Mouse (Mus musculus) gastrocnemius, postnatal 36 days (tissue): ENCODE results near the gene Zfp715. TPM values are rescaled to one million over a fixed set of nuclear protein-coding genes. Genes with fewer than 3 reads are reported as not detected.
A peak's percentile ranks its signal among the peaks of the same experiment; 100 is the strongest.
"Not testable (repeated sequence)": the region's sequence is repeated elsewhere in the genome, so short reads cannot be mapped to it uniquely, and the experiment has no call there.

Source experiments
- DNase-seq, 2 experiments: peaks; one replicate each; pipeline ENCODE4 v3.0.0; 2022
- intact Hi-C: fragments of 180-260 bp; cut with DNase I; formaldehyde crosslinking; loops from one replicate; pipeline ENCODE4 v1.15.1; 2025
- total RNA-seq, 2 experiments: library from RNA; stranded (reverse); gene quantifications; 2 replicates each; pipeline ENCODE4 v1.2.3; 2021

Zfp715 gene
- total RNA-seq, 2 experiments from 2014 or later, result 6.8 to 8.4 TPM

- DNase-seq, result no peak
Observed at GRCm38 (mm10) chr7:43309069-43309468, 4.0 kb downstream of the Zfp715 start.

DNA sequence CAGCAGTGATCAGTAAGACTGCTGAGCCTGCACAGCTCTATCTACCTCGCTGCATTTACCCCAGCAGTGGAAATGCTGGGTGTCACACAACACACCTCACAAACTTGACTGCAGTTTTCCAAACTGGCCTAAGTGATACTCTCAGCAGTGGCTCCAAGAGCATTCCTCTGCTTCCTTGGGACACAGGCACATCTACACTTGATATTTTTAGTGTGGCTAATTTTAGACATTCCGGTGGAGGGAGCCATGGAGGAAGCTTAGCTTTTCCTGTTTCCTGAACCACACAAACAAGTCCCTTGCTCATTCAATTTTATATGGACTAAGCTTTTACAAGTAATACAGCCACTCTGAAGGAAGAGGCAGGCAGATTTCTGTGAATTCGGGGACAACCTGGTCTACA, 7.9 kb downstream of the Zfp715 start:
- no peak for DNase-seq
- intact Hi-C loops, result loop anchor here (10.0 kb wide), 1 partner anchor 140 kb away; the partner anchor contains the start of genes Cldnd2, Etfb and Gm45233

More at GRCm38 (mm10) chr7:43309069-43309468, 4.0 kb downstream of the Zfp715 start:
- intact Hi-C loops, result loop anchor here (10.0 kb wide), 1 partner anchor 136 kb away; the partner anchor contains the start of genes Cldnd2, Etfb and Gm45233

- intact Hi-C loops, result no loop called here
- no peak for DNase-seq
Observed at GRCm38 (mm10) chr7:43291524-43291923, 21.6 kb downstream of the Zfp715 start.

GRCm38 (mm10) chr7:43282859-43283595, 30.1 kb downstream of the Zfp715 start:
- intact Hi-C loops, result loop anchor here (1.0 to 2.0 kb wide), 2 partner anchors 50 to 96 kb away; no protein-coding TSS in a partner anchor

GRCm38 (mm10) chr7:43282459-43282858, 30.6 kb downstream of the Zfp715 start:
- intact Hi-C loops, result loop anchor here (2.0 kb wide), 1 partner anchor 96 kb away; no protein-coding TSS in a partner anchor
- DNase-seq, result no peak

More at GRCm38 (mm10) chr7:43282859-43283595, 30.1 kb downstream of the Zfp715 start:
- peak; percentile 59 to 80 for DNase-seq

- intact Hi-C loops, result no loop called here
- no peak for DNase-seq
Observed at GRCm38 (mm10) chr7:43277401-43277800, 35.7 kb downstream of the Zfp715 start.

DNA sequence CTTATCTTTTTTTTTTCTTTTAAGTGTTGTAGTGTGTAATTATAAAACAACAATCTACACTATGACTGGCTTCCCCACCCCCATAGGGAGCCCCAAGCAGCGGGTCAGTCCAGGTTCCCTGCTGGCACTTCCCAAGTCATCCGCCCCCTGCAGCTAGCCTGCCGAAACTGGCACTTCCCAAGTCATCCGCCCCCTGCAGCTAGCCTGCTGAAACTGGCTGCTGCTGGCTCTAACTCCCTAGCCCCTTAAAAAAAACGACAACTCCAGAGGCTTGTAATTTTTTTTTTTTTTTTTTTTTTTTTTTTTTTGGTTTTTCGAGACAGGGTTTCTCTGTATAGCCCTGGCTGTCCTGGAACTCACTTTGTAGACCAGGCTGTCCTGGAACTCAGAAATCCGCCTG, 36.9 kb downstream of the Zfp715 start:
- intact Hi-C loops, DNase-seq: not testable (repeated sequence)

DNA sequence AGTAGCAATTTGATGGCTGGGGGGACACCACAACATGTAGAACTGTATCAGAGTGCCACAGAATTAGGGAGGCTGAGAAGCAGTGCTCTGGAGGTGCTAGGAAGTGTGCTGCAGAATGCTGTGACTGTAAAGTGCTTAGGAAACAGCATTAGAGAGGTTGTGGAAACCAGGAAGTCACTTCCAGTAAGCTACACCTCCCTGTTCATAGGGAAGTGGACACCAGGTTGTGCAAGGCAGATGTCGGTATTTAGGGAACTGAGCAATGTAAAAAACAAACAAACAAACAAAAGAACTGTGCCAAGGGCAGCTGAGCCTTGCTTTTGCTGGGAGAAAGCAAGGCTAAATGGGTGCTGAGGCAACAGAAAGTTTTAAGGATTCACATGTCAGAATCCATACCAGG, 39.6 kb downstream of the Zfp715 start:
- no peak for DNase-seq
- intact Hi-C loops, result no loop called here

- intact Hi-C loops, DNase-seq: not testable (repeated sequence)
Observed at GRCm38 (mm10) chr7:43267359-43267758, 45.7 kb downstream of the Zfp715 start.

- no peak for DNase-seq
- intact Hi-C loops, result no loop called here
Observed at GRCm38 (mm10) chr7:43253540-43253939, 59.6 kb downstream of the Zfp715 start.

DNA sequence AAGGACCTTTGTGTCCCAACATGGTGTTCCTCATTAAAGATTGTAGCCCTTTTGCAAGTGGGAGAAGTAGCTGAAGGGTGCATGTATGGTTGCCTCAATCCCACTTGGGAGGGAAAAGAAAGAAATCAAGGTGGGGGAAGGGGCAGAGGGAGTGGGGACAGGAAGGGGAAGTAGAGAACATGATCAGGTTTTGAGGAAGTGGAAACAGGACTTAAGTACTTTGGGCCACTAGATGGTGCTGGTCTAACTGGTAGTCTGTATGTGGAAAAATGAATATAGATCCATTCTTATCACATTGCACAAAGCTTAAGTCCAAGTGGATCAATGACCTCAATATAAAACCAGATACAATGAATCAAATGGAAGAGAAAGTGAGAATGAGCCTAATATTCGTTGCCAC, 62.4 kb downstream of the Zfp715 start:
- intact Hi-C loops, DNase-seq: not testable (repeated sequence)

Other genes starting within 250 kb of the Zfp715 start
- not detected for gene Zfp936, start 199.1 kb downstream of the Zfp715 start, total RNA-seq
- not detected for gene Siglecf, start 38.0 kb upstream of the Zfp715 start, total RNA-seq
- gene Siglecg, start 94.9 kb upstream of the Zfp715 start, total RNA-seq, result under 1 TPM in 1 of 2 experiments, not detected in 1; 0.08 TPM
- gene Lim2, start 114.4 kb upstream of the Zfp715 start, total RNA-seq, result not detected
- not detected for gene Nkg7, start 123.8 kb upstream of the Zfp715 start, total RNA-seq
- not detected for gene Cldnd2, start 127.5 kb upstream of the Zfp715 start, total RNA-seq
- gene Etfb, start 130.8 kb upstream of the Zfp715 start, total RNA-seq, result 100 to 1,000 TPM; 264 to 310 TPM
- under 1 TPM in 1 of 2 experiments, not detected in 1; 0.79 TPM for gene Gm45233, start 130.8 kb upstream of the Zfp715 start, total RNA-seq
- 1 to 10 TPM; 1.7 TPM for gene Vsig10l, start 149.9 kb upstream of the Zfp715 start, total RNA-seq
- under 1 TPM; 0.23 to 0.27 TPM for gene Iglon5, start 176.8 kb upstream of the Zfp715 start, total RNA-seq
- gene 4931406B18Rik, start 192.6 kb upstream of the Zfp715 start, total RNA-seq, result not detected
- gene Cd33, start 231.1 kb upstream of the Zfp715 start, total RNA-seq, result under 1 TPM; 0.62 to 0.82 TPM
- gene Zfp658, start 249.0 kb upstream of the Zfp715 start, total RNA-seq, result under 1 TPM; 0.26 to 0.52 TPM